Mouse (Mus musculus): ENCODE data around the gene Gm3278. TPM values are rescaled to one million over a fixed set of nuclear protein-coding genes. Genes with fewer than 3 reads are reported as not detected.
"Not testable (repeated sequence)": the region's sequence is repeated elsewhere in the genome, so short reads cannot be mapped to it uniquely, and the experiment has no call there.

The Gm3278 gene
- polyA plus RNA-seq (2015; fragmentation: Nextera tagmentation; extraction: Ambion mirVana) = not detected in 2 replicates

GRCm38 (mm10) chr14:4892116-4892515 lies at the start of gene Gm3278:
Gm3278 (plus strand) TSS chr14:4892416.
- not testable (repeated sequence) for H3K9ac ChIP-seq (replicated peaks; ENCODE audit: low read depth); H3K27me3 ChIP-seq (replicated peaks; ENCODE audit: insufficient read depth, low read length); DNase-seq (ENCODE audit: low spot score); H3K9me3 ChIP-seq (ENCODE audit: low read length); ATAC-seq; H3K4me2 ChIP-seq (replicated peaks; ENCODE audit: low read depth, low read length); H3K4me1 ChIP-seq (ENCODE audit: insufficient read depth, low read depth, low read length); H3K4me3 ChIP-seq (ENCODE audit: low read depth, low read length); H3K36me3 ChIP-seq (ENCODE audit: insufficient read depth, low read length); H3K27ac ChIP-seq (ENCODE audit: low read length)
- no CpG with 5 or more reads among the region's 3 CpGs for WGBS

DNA sequence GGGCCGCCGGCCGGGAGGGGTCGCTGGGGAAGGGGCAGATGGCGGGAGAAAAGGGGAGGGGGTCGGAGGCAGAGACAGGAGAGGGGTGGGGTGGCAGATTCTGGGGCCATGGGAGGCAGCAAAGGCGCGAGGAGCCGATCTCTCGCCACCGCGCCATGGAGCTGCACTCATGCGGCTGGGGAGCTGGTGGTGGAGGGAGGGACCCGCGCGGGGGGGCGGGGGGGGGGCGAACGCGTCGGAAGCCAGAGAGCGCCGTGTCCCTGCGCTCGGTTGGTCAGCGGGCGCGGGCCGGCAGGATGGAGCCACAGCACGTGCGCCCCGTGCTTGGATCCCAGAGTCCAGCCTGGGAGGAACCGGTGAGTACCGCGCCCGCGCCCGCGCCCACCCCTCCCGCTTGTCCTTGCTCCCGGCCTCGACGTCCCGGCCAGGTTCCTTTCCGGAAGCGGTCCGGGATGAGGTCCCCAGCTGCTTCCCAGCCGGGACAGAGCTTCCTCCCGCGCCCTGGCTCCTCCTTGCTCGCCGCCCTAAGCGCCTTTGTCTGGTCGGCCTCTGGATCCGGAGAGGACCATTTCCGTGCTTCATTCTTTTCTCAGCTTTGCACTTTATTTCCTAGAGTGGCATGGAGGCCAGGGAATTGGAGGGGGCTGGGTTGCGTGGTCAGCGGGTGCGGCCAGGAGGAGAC lies 36.8 kb upstream of the Gm3278 start, which contains the start of gene Gm3264:
Gene Gm3264 (plus strand): TSS at position 278 of the 682 bp plus-strand sequence.
- H3K27me3 ChIP-seq (replicated peaks; ENCODE audit: insufficient read depth, low read length); ATAC-seq; H3K9me3 ChIP-seq (ENCODE audit: low read length); H3K4me3 ChIP-seq (ENCODE audit: low read depth, low read length); H3K4me1 ChIP-seq (ENCODE audit: insufficient read depth, low read depth, low read length); H3K36me3 ChIP-seq (ENCODE audit: insufficient read depth, low read length); H3K9ac ChIP-seq (replicated peaks; ENCODE audit: low read depth); H3K27ac ChIP-seq (ENCODE audit: low read length): not testable (repeated sequence)
- DNase-seq (ENCODE audit: low spot score) = peak; percentile 6
- 0 out of 2 replicates have a peak within 1 kb of the TSS, but pooled peaks have one; percentile 27 for H3K4me2 ChIP-seq (replicated peaks; ENCODE audit: low read depth, low read length)
- 11% methylated on average over 23 of the region's 59 CpGs for WGBS

Other genes with a start within 250 kb of the Gm3278 start
- gene Gm3239, start 228.2 kb upstream of the Gm3278 start, polyA plus RNA-seq (2015; fragmentation: Nextera tagmentation; extraction: Ambion mirVana) = not detected in 2 replicates
- gene Gm7876, start 183.2 kb upstream of the Gm3278 start, polyA plus RNA-seq (2015; fragmentation: Nextera tagmentation; extraction: Ambion mirVana) = not detected in 2 replicates
- 0.14 TPM in 1 of 2 replicates, not detected in the other for gene Gm3252, start 165.6 kb upstream of the Gm3278 start, polyA plus RNA-seq (2015; fragmentation: Nextera tagmentation; extraction: Ambion mirVana)
- gene Gm9602, start 116.1 kb upstream of the Gm3278 start, polyA plus RNA-seq (2015; fragmentation: Nextera tagmentation; extraction: Ambion mirVana) = not detected in 2 replicates
- not detected in 2 replicates for gene Gm3269, start 54.3 kb upstream of the Gm3278 start, polyA plus RNA-seq (2015; fragmentation: Nextera tagmentation; extraction: Ambion mirVana)
- 0.23 TPM in 1 of 2 replicates, not detected in the other for gene Gm3264, start 36.8 kb upstream of the Gm3278 start, polyA plus RNA-seq (2015; fragmentation: Nextera tagmentation; extraction: Ambion mirVana)
- gene Gm8297, start 91.5 kb downstream of the Gm3278 start, polyA plus RNA-seq (2015; fragmentation: Nextera tagmentation; extraction: Ambion mirVana) = not detected in 2 replicates
- gene Gm3298, start 123.5 kb downstream of the Gm3278 start, polyA plus RNA-seq (2015; fragmentation: Nextera tagmentation; extraction: Ambion mirVana) = not detected in 2 replicates
- gene 4930555G01Rik, start 158.2 kb downstream of the Gm3278 start, polyA plus RNA-seq (2015; fragmentation: Nextera tagmentation; extraction: Ambion mirVana) = not detected in 2 replicates
- 0.37 and 0.46 TPM in 2 replicates for gene Gm8281, start 178.6 kb downstream of the Gm3278 start, polyA plus RNA-seq (2015; fragmentation: Nextera tagmentation; extraction: Ambion mirVana)
- not detected in 2 replicates for gene Gm8279, start 239.1 kb downstream of the Gm3278 start, polyA plus RNA-seq (2015; fragmentation: Nextera tagmentation; extraction: Ambion mirVana)

Data from lung, postnatal 0 days (tissue).